Mouse (Mus musculus): ENCODE results near the gene Hspb6. TPM values are rescaled to one million over a fixed set of nuclear protein-coding genes. Genes with fewer than 3 reads are reported as not detected.

Gene Hspb6
- polyA plus RNA-seq, 1 experiment = 14.6 TPM

DNA sequence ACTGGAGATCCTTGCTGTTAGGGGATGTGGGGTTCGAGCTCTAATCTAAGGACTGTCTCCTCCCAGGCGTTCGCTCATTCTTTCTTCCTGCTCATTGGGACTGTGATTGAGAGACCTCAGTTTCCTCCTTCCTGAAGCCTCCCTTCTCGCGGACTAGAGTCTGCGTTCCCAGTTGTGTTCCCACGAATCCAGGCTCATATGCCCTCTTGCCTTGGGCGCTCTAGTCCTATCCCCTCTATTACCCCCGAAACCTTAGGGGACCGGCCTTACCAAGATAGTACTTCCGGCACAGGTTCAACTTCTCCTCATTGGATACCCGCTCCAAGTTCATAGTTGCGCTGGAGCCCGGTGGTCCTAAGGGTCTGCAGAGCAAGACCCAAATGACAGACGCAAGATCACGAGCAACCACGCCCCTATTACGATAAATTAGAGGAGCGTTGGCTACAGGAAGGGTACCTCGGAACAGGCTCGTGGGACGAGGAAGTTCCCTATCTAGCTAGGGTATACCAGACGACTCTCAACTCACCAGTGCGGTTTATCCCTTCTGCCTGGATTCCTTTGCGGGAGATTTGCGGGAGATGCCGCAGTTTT, 10.6 kb downstream of the Hspb6 start:
- Histone ChIP-seq H3K4me1 (ENCODE audit: control insufficient read depth, insufficient read depth, low read length) (peaks cover 15% of the 10 kb centered on the region), H3K27ac (ENCODE audit: insufficient read depth, low read depth, low read length) (peak overlapping the region; percentile 62), H3K4me3 (ENCODE audit: insufficient read depth, low read length) (peak overlapping the region; percentile 67)
- TF ChIP-seq CTCF (IDR thresholded peaks at IDR 0.05; ENCODE audit: low read depth, low read length) = no peak
- no peak for TF ChIP-seq POLR2A (IDR thresholded peaks at IDR 0.05; ENCODE audit: borderline replicate concordance, low read depth, low read length)

DNA sequence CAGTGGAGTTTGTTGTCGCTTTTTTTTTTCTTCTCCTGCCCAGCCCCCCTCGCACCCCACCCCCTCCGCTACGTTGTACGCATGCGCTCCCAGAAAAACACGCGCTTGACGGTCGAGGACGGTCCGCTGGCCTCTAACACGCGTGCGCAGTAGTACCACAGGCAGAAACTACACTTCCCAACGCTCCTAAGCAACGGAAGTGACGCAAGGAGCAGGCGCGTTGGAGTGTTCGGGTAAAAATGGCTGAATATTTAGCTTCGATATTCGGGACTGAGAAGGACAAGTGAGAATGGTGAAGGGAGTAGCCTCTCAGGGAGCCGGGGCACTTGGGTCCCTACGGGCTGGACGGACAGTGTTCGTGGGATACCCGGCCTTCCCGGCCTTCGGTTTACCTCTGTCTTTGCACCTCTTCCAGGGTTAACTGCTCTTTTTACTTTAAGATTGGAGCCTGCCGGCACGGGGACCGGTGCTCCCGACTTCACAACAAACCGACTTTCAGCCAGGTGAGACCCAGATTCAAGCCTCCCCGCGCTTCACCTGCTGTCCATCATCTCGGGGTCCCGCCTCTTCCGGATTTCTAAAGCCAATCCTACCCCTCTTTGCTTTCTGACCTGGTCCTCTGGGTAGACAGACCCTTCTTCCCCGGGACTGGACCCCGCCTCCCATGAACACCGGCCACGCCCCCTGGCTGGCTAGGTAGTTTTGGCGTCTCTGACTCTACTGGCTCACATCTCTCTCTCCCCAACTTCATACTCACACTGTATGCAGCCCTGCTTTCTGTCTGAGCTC, 11.3 kb downstream of the Hspb6 start, which contains the start of the genes U2af1l4, Gm49396 and Psenen:
TSS of gene U2af1l4 (plus strand) at position 185 of the 789 bp plus-strand sequence.
TSS of gene Gm49396 (plus strand) at position 228 of the 789 bp plus-strand sequence.
TSS of gene Psenen (minus strand) at position 511 of the 789 bp plus-strand sequence.
- Histone ChIP-seq H3K27ac (ENCODE audit: insufficient read depth, low read depth, low read length) (peak within 1 kb of the TSS; percentile 69), H3K4me1 (ENCODE audit: control insufficient read depth, insufficient read depth, low read length) (peaks cover 12% of the 10 kb centered on the region), H3K4me3 (ENCODE audit: insufficient read depth, low read length) (peak within 1 kb of the TSS; percentile 69)
- no peak for TF ChIP-seq CTCF (IDR thresholded peaks at IDR 0.05; ENCODE audit: low read depth, low read length)
- TF ChIP-seq POLR2A (IDR thresholded peaks at IDR 0.05; ENCODE audit: borderline replicate concordance, low read depth, low read length) = no peak

DNA sequence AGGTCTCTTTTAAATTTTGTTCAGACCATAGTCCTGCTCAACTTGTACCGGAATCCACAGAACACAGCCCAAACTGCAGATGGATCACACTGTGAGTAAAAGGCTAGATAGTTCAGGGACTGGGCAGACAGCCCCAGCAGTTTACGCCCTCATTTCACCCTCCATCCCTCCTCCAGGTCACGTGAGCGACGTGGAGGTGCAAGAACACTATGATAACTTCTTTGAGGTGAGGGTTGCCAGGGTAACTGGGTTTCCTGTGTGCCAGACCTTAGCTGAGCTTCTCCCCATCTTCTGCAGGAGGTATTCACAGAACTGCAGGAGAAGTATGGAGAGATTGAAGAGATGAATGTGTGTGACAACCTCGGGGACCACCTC, 11.9 kb downstream of the Hspb6 start:
- Histone ChIP-seq H3K4me1 (ENCODE audit: control insufficient read depth, insufficient read depth, low read length) (peaks cover 9% of the 10 kb centered on the region), H3K4me3 (ENCODE audit: insufficient read depth, low read length) (peak overlapping the region; percentile 69), H3K27ac (ENCODE audit: insufficient read depth, low read depth, low read length) (no peak overlapping the region)
- TF ChIP-seq CTCF (IDR thresholded peaks at IDR 0.05; ENCODE audit: low read depth, low read length) (no peak), POLR2A (IDR thresholded peaks at IDR 0.05; ENCODE audit: borderline replicate concordance, low read depth, low read length) (no peak)

DNA sequence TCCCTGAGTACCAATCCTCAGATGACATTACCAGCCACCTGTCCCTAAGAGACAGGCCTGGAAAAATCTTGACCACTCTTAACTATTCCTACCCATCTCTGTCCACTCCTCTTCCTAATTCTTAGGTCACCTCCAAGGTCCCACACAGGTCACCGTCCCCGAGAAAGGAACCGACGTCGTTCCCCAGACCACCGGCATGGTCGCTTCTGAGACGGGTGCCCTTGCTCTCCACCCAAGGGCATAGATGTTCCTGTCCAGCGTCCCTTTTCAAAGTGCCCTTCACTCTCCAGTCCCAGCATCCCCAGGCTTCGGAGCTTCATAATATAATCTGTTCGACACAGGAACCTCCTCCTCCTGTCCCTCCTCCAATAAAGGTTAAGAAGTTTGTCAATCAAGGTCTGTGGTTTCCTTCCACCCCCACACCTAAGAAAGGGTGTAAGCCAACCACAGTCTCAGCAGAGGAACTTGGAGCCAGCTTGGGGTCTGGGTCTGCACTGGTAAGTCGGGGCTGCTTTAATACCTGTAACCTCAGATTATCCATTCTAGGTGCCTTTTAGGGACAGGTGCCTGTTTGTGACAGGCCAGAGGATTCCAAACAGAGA, 13.1 kb downstream of the Hspb6 start, which contains the start of gene Igflr1:
TSS of gene Igflr1 (plus strand) at position 458 of the 602 bp plus-strand sequence.
- no peak within 1 kb of the TSS for H3K27ac ChIP-seq (ENCODE audit: insufficient read depth, low read depth, low read length)
- H3K4me3 ChIP-seq (ENCODE audit: insufficient read depth, low read length) = no peak within 1 kb of the TSS
- TF ChIP-seq CTCF (IDR thresholded peaks at IDR 0.05; ENCODE audit: low read depth, low read length) (no peak), POLR2A (IDR thresholded peaks at IDR 0.05; ENCODE audit: borderline replicate concordance, low read depth, low read length) (no peak)
- H3K4me1 ChIP-seq (ENCODE audit: control insufficient read depth, insufficient read depth, low read length) = peaks cover 6% of the 10 kb centered on the region

DNA sequence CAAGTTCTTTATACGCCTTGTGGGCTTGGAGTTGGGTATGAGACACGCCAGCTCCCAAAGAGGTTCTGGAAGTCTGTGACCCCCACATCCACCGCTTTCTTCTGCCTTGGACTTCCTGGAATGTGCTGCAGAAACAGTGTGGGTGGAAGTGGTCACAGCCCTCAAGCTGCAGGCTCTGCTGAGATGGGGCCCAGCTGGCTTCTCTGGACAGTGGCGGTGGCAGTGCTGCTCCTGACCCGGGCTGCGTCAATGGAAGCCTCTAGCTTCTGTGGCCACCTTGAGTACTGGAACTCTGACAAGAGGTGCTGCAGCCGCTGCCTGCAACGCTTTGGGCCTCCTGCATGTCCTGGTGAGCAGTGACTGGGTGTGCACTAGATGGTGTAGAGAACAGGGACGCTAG, 14.1 kb downstream of the Hspb6 start:
- Histone ChIP-seq H3K4me1 (ENCODE audit: control insufficient read depth, insufficient read depth, low read length) (peaks cover 3% of the 10 kb centered on the region; the same call in 1 of the 2 replicates), H3K4me3 (ENCODE audit: insufficient read depth, low read length) (no peak overlapping the region), H3K27ac (ENCODE audit: insufficient read depth, low read depth, low read length) (no peak overlapping the region)
- TF ChIP-seq POLR2A (IDR thresholded peaks at IDR 0.05; ENCODE audit: borderline replicate concordance, low read depth, low read length) (no peak), CTCF (IDR thresholded peaks at IDR 0.05; ENCODE audit: low read depth, low read length) (no peak)

DNA sequence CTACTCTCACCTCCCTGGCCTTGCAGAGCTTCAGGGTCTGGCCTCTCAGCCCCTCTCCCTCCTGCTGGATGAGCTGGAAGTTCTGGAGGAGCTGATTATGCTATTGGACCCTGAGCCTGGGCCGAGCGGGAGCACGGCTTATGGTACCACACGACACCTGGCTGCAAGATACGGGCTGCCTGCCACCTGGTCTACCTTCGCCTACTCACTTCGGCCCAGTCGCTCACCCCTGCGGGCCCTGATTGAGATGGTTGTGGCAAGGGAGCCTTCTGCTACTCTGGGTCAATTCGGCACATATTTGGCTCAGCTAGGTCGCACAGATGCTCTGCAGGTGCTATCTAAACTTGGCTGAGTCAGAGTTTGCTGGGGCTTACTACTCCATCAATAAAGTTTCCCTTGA, 15.6 kb downstream of the Hspb6 start:
- no peak overlapping the region for H3K4me3 ChIP-seq (ENCODE audit: insufficient read depth, low read length)
- no peak overlapping the region for H3K27ac ChIP-seq (ENCODE audit: insufficient read depth, low read depth, low read length)
- H3K4me1 ChIP-seq (ENCODE audit: control insufficient read depth, insufficient read depth, low read length) = peaks cover 3% of the 10 kb centered on the region; the same call in 1 of the 2 replicates
- TF ChIP-seq CTCF (IDR thresholded peaks at IDR 0.05; ENCODE audit: low read depth, low read length) = no peak
- no peak for TF ChIP-seq POLR2A (IDR thresholded peaks at IDR 0.05; ENCODE audit: borderline replicate concordance, low read depth, low read length)

DNA sequence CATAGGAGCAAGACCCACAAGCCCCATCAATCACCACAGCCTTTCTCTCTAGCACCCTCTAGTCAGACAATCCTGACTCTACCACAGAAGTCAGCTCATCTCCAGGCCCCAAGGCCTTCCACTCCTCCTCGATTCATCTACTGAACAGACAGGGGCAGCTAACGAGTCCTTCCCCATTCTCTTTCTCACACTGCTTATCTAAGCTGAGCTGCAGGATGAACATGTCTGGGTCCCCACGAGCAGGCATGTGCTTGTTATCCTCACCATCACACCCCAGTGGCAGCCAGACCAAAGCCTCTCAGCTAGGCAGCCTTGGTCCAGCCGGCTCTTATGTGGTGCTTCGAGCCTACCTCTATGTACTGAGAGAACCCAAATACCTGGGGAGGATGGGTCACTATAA, 20.4 kb downstream of the Hspb6 start:
- TF ChIP-seq POLR2A (IDR thresholded peaks at IDR 0.05; ENCODE audit: borderline replicate concordance, low read depth, low read length) = no peak
- no peak for TF ChIP-seq CTCF (IDR thresholded peaks at IDR 0.05; ENCODE audit: low read depth, low read length)
- no peak overlapping the region for H3K4me3 ChIP-seq (ENCODE audit: insufficient read depth, low read length)
- no peak overlapping the region for H3K27ac ChIP-seq (ENCODE audit: insufficient read depth, low read depth, low read length)
- no peaks in the 10 kb centered on the region for H3K4me1 ChIP-seq (ENCODE audit: control insufficient read depth, insufficient read depth, low read length)

DNA sequence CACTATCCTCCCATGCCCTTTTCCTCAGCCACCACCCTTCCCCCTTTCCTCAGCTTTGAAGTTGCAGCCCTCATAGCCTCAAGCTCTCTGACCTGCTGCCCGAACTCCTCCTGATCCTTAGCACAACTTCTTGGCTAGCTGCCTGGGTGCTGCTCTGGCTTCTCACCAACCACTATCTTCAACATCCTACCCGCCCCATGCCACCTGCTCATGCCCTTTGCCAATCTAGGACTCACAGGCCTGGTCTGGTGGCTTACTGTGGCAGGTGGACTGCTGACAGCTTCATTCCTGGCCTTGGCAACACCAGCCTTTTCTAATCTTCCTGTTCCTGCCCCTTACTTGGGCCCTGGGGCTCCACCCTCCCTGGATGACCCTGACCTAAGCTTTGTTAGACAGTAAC, 21.0 kb downstream of the Hspb6 start:
- no peak overlapping the region for H3K27ac ChIP-seq (ENCODE audit: insufficient read depth, low read depth, low read length)
- no peaks in the 10 kb centered on the region for H3K4me1 ChIP-seq (ENCODE audit: control insufficient read depth, insufficient read depth, low read length)
- TF ChIP-seq POLR2A (IDR thresholded peaks at IDR 0.05; ENCODE audit: borderline replicate concordance, low read depth, low read length) (no peak), CTCF (IDR thresholded peaks at IDR 0.05; ENCODE audit: low read depth, low read length) (no peak)
- no peak overlapping the region for H3K4me3 ChIP-seq (ENCODE audit: insufficient read depth, low read length)

DNA sequence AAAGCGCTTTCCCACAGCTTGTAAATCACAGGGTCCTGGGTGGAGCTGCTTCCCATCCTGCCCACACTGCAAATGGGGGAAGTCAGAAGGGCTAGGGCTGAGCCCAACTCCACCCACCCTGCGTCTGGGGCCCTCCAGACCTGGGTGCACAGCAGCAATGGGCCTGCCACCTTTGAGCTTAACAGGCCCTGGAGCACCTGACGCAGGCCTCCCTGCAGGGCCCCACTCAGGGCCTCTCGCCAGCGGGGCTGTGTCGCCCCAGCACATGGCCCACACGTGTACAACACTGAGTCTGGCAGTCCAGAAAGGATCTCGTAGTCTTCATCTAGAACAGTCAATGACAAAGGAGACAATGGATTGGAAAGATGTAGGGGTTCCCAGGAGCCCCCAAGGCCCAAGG, 28.0 kb downstream of the Hspb6 start:
- TF ChIP-seq POLR2A (IDR thresholded peaks at IDR 0.05; ENCODE audit: borderline replicate concordance, low read depth, low read length) (no peak), CTCF (IDR thresholded peaks at IDR 0.05; ENCODE audit: low read depth, low read length) (no peak)
- Histone ChIP-seq H3K27ac (ENCODE audit: insufficient read depth, low read depth, low read length) (no peak overlapping the region), H3K4me1 (ENCODE audit: control insufficient read depth, insufficient read depth, low read length) (no peaks in the 10 kb centered on the region), H3K4me3 (ENCODE audit: insufficient read depth, low read length) (no peak overlapping the region)
